Mouse (Mus musculus) mature B cell (primary cell): Measurements from ENCODE around the gene Rpl32.
"Not testable (repeated sequence)": the region's sequence is repeated elsewhere in the genome, so short reads cannot be mapped to it uniquely, and the experiment has no call there.

ENCODE experiments used
- in situ Hi-C: fragments of 300-500 bp; cut with MboI; formaldehyde crosslinking; loops from 2 replicates; pipeline ENCODE4 v1.14.3; 2019

Gene Rpl32

GRCm38 (mm10) chr6:115808488-115809231 is at the start of gene Rpl32:
Rpl32 (minus strand) TSS chr6:115808747.
- in situ Hi-C loops = no loop called here

- in situ Hi-C loops = no loop called here
Observed at GRCm38 (mm10) chr6:115856361-115856745, 47.8 kb upstream of the Rpl32 start.

- in situ Hi-C loops = no loop called here
Observed at GRCm38 (mm10) chr6:115855733-115856360, 47.3 kb upstream of the Rpl32 start.

GRCm38 (mm10) chr6:115854432-115854831 is 45.9 kb upstream of the Rpl32 start:
- in situ Hi-C loops = no loop called here

- in situ Hi-C loops = no loop called here
Observed at GRCm38 (mm10) chr6:115853985-115854384, 45.4 kb upstream of the Rpl32 start.

- in situ Hi-C loops = no loop called here
Observed at GRCm38 (mm10) chr6:115853091-115853813, 44.7 kb upstream of the Rpl32 start, which contains the start of the genes Mbd4 and Ift122. Mbd4 (minus strand) TSS chr6:115853371. Ift122 (plus strand) TSS chr6:115853470.

GRCm38 (mm10) chr6:115852446-115853090 is 44.0 kb upstream of the Rpl32 start:
- in situ Hi-C loops = no loop called here

- in situ Hi-C loops = no loop called here
Observed at GRCm38 (mm10) chr6:115848598-115849304, 40.2 kb upstream of the Rpl32 start.

- in situ Hi-C loops = no loop called here
Observed at GRCm38 (mm10) chr6:115846640-115847411, 38.3 kb upstream of the Rpl32 start.

- in situ Hi-C loops = no loop called here
Observed at GRCm38 (mm10) chr6:115845006-115845405, 36.5 kb upstream of the Rpl32 start.

- in situ Hi-C loops = no loop called here
Observed at GRCm38 (mm10) chr6:115838745-115839144, 30.2 kb upstream of the Rpl32 start.

GRCm38 (mm10) chr6:115838161-115838597 is 29.6 kb upstream of the Rpl32 start, which contains the start of gene Efcab12:
Efcab12 (minus strand) TSS chr6:115838412.
- in situ Hi-C loops = no loop called here

- in situ Hi-C loops = no loop called here
Observed at GRCm38 (mm10) chr6:115833861-115834260, 25.3 kb upstream of the Rpl32 start.

- in situ Hi-C loops = no loop called here
Observed at GRCm38 (mm10) chr6:115832152-115832850, 23.8 kb upstream of the Rpl32 start.

- in situ Hi-C loops = no loop called here
Observed at GRCm38 (mm10) chr6:115830779-115831601, 22.4 kb upstream of the Rpl32 start.

GRCm38 (mm10) chr6:115823850-115824464 is 15.4 kb upstream of the Rpl32 start:
- in situ Hi-C loops = not testable (repeated sequence)

GRCm38 (mm10) chr6:115821216-115821993 is 12.9 kb upstream of the Rpl32 start:
- in situ Hi-C loops = no loop called here

GRCm38 (mm10) chr6:115818129-115818528 is 9.6 kb upstream of the Rpl32 start:
- in situ Hi-C loops = no loop called here
